27 mouse cellular contexts compared by ENCODE assay signal in the genomic region with DNA sequence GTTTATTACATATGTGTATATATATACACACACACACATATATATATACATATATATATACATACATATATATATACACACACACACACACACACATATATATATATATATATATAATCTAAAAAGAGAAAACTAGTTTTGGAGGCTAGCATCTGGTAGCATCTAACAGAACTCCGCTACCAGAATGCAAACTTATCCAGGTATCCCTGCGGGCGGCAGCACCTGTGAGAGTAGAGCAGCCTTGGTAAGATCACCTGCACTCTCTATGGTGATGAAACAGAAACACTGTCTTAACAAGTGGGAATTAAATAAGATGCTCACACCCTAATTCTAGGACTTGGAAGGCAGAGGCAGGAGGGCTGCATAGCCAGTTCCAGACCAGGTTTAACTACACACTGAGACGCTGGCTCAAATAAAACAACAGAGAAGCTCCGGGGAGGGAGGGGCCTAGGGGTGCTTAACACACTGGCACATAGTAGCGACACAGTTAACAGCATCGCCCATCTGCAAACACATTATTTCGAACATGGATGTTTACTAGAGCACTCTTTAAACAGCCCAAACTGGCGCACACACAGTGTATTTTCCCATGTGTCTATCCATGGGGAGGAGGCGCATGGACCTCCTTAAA. TPM values are rescaled to one million over a fixed set of nuclear protein-coding genes. Genes with fewer than 3 reads are reported as not detected.
"Had no signal": no experiment of that assay in that cellular context is flagged by ENCODE, and none has a peak within 500 bp of the region (broad histone marks: within the 10 kb centered on the region; RNA-seq: fewer than 3 reads in every experiment).

No protein-coding gene starts in this region.

- H3K4me1 ChIP-seq: embryonic facial prominence, embryonic 10.5 days; embryonic facial prominence, embryonic 12.5 days; embryonic facial prominence, embryonic 13.5 days; embryonic facial prominence, embryonic 15.5 days; forebrain, embryonic 10.5 days; forebrain, embryonic 12.5 days; forebrain, embryonic 13.5 days; forebrain, embryonic 15.5 days had no signal

- H3K9ac ChIP-seq: embryonic facial prominence, embryonic 12.5 days; embryonic facial prominence, embryonic 13.5 days; embryonic facial prominence, embryonic 15.5 days; forebrain, embryonic 12.5 days; forebrain, embryonic 13.5 days; forebrain, embryonic 15.5 days; forebrain, postnatal 0 days had no signal

- H3K4me3 ChIP-seq: embryonic facial prominence, embryonic 10.5 days; embryonic facial prominence, embryonic 12.5 days; embryonic facial prominence, embryonic 13.5 days; embryonic facial prominence, embryonic 15.5 days; erythroblast, embryonic 14.5 days; forebrain, embryonic 10.5 days; forebrain, embryonic 12.5 days; forebrain, embryonic 13.5 days; forebrain, embryonic 15.5 days; gastrocnemius, adult 2 months; heart, adult 2 months had no signal

- H3K27ac ChIP-seq: embryonic facial prominence, embryonic 10.5 days; embryonic facial prominence, embryonic 12.5 days; embryonic facial prominence, embryonic 13.5 days; embryonic facial prominence, embryonic 15.5 days; forebrain, embryonic 10.5 days; forebrain, embryonic 12.5 days; forebrain, embryonic 13.5 days; forebrain, embryonic 15.5 days; gastrocnemius, adult 2 months; heart, adult 2 months had no signal

- H3K9me3 ChIP-seq: embryonic facial prominence, embryonic 10.5 days; embryonic facial prominence, embryonic 12.5 days; embryonic facial prominence, embryonic 13.5 days; embryonic facial prominence, embryonic 15.5 days; forebrain, embryonic 10.5 days; forebrain, embryonic 12.5 days; forebrain, embryonic 13.5 days; forebrain, embryonic 15.5 days had no signal

- ATAC-seq: forebrain, embryonic 13.5 days; forebrain, embryonic 14.5 days; forebrain, embryonic 15.5 days; forebrain, embryonic 16.5 days; forebrain, postnatal 0 days had no signal

- H3K27me3 ChIP-seq: embryonic facial prominence, embryonic 12.5 days; embryonic facial prominence, embryonic 13.5 days; embryonic facial prominence, embryonic 15.5 days; forebrain, embryonic 12.5 days; forebrain, embryonic 13.5 days; forebrain, embryonic 15.5 days had no signal

- H3K4me2 ChIP-seq: embryonic facial prominence, embryonic 12.5 days; embryonic facial prominence, embryonic 13.5 days; embryonic facial prominence, embryonic 15.5 days; forebrain, embryonic 12.5 days; forebrain, embryonic 13.5 days; forebrain, embryonic 15.5 days had no signal

- DNase-seq: cerebellum, adult 9-10 months; cerebellum, adult 9-11 months; cerebellum, postnatal 10 days; cerebellum, postnatal 14 days; cerebellum, postnatal 25 days; cerebellum, postnatal 36 days; embryo, embryonic 11 days; forebrain, postnatal 0 days; gastrocnemius, adult 2 months; gastrocnemius, postnatal 10 days; gastrocnemius, postnatal 14 days; gastrocnemius, postnatal 25 days; gastrocnemius, postnatal 36 days; heart, adult 11 months; heart, adult 2 months had no signal

RNA-seq across cellular contexts. Expression of a gene that starts 56.2 kb away (rescaled TPM):
- total RNA-seq: granulocyte monocyte progenitor cell, adult 5-6 weeks had no signal
- polyA plus RNA-seq: erythroblast, embryonic 14.5 days had no signal
